Mouse (Mus musculus): Measurements from ENCODE around the gene Dpp6.

Gene Dpp6

GRCm38 (mm10) chr5:26816975-26817941, at the start of gene Dpp6:
Gene Dpp6 (plus strand): TSS chr5:26817203.
- DNase-seq (ENCODE audit: low spot score in 2 of 2), result no peak

GRCm38 (mm10) chr5:26783955-26784354, 33.0 kb upstream of the Dpp6 start:
- DNase-seq (ENCODE audit: low spot score in 2 of 2), result no peak

- DNase-seq (ENCODE audit: low spot score in 2 of 2), result no peak
Measured at GRCm38 (mm10) chr5:26795524-26795923, 21.5 kb upstream of the Dpp6 start.

GRCm38 (mm10) chr5:26835972-26836371, 19.0 kb downstream of the Dpp6 start:
- DNase-seq (ENCODE audit: low spot score in 2 of 2), result no peak

GRCm38 (mm10) chr5:26841151-26841550, 24.1 kb downstream of the Dpp6 start:
- no peak for DNase-seq (ENCODE audit: low spot score in 2 of 2)

GRCm38 (mm10) chr5:26854746-26855145, 37.7 kb downstream of the Dpp6 start:
- DNase-seq (ENCODE audit: low spot score in 2 of 2), result no peak

GRCm38 (mm10) chr5:26875449-26875848, 58.4 kb downstream of the Dpp6 start:
- DNase-seq (ENCODE audit: low spot score in 2 of 2), result no peak

DNA sequence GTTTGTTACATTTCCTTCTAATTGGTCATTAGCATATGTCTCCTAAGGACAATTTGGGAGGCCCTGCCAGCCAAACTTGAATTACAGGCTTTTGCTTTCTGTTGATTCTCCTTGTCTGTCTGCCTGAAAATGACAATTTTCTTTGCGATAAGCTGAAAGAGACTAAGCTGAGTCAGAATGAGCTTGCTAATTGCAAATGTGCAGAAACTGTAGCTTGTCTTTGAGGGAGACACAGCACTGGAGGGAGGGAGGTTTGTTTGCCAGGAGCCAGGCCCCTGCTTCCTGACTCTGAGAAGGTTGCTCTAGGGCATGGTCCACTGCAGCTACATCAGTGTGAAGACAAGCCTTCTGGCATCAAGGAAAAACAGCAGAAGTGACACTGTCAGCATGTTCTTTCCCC, 70.5 kb downstream of the Dpp6 start:
- no peak for DNase-seq (ENCODE audit: low spot score in 2 of 2)

DNA sequence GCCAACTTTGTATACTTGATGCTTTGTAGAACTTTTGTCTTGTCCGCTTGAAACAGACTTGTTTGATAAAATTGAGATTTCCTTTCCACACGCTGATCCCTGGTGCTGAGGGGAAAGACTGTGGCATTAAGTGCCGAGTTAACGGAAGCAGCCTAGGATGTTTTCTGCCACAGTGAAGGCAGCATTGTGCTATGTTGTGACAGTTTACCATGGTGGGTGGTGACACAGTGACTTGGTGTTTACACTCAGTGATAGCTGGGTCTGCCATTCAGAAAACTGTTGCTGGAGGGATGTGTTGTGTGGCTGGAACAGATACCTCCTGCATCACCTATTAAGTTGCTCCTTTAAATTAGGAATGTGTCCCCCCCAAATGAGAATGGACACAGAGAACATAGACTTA, 71.1 kb downstream of the Dpp6 start:
- no peak for DNase-seq (ENCODE audit: low spot score in 2 of 2)

DNA sequence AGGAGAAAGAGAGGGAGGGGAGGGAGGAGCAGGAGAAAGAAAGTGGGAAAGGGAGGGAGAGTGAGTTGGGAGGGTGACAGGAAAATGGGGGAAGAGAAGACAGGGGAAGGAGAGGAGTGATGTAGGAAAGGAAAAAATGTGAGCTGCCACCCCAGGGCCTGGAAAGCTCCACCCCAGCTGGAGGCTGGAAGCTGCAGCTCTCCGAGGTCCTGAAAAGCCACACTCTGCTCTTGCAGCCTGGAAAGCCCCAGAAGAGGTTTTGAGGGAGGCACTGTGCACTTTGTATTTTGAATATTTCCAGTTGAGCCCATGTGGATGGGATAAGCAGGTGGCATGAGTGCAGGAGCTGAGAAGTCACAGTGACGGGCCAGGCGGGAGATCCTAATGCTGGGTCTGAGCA, 77.3 kb downstream of the Dpp6 start:
- DNase-seq (ENCODE audit: low spot score in 2 of 2), result no peak

DNA sequence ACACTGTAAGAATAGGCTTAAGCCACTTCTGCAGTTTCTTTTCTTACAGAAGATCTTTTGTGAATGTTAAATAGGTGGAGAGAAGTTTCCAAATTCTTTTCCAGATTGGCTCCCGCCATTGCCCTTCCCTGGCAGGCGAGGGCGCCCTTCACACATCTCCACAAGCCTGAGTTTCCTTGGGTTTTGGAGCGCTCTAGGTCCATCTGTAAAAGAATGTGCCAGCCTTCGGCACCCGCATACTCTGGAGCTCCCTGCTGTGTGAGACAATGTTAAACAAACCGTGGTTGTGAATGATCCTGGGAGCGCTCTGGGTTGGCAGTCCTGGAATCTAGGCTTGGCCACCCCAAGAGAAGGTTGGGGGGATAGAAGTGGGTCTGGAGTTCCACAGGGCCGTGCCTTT, 86.8 kb downstream of the Dpp6 start:
- no peak for DNase-seq (ENCODE audit: low spot score in 2 of 2)

- no peak for DNase-seq (ENCODE audit: low spot score in 2 of 2)
Measured at GRCm38 (mm10) chr5:26904324-26905041, 87.5 kb downstream of the Dpp6 start.

DNA sequence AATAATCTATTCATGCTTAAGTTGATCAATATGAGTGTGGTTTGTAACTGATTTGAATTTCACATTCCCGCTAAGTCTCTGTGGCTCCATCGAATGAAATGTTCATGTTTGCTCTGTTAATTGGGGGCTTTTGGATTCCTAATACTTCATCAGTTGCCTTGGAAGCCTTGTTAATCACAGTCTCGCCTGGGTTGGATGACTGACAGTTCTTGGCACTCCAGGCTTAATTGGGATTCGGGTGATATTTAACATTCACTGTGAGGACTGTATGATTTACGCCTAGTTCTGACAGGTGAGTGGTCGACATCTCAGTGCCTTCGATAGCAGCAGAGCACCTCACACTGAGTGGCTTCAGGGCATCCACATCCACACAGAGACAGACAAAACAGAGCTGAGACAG, 90.1 kb downstream of the Dpp6 start:
- no peak for DNase-seq (ENCODE audit: low spot score in 2 of 2)

DNA sequence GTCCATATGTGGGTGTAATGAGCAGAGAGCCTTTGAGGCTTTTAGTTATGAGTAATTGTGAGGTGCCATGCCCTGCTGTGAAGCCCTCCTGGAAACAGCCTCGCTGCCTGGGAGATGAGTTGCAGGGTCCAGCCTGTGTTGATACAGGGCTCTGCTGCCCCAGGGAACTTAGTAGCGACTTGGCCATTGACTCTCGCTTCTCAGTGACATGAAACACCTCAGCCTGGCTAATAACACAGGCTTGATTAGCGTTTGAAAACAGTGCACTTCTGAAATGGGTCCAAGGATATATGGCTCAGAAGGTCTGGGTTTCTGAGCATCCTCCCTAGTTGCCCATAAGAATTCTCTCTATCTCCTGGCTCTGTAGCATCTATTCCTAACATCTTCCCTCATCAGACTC, 91.6 kb downstream of the Dpp6 start:
- DNase-seq (ENCODE audit: low spot score in 2 of 2), result no peak

DNA sequence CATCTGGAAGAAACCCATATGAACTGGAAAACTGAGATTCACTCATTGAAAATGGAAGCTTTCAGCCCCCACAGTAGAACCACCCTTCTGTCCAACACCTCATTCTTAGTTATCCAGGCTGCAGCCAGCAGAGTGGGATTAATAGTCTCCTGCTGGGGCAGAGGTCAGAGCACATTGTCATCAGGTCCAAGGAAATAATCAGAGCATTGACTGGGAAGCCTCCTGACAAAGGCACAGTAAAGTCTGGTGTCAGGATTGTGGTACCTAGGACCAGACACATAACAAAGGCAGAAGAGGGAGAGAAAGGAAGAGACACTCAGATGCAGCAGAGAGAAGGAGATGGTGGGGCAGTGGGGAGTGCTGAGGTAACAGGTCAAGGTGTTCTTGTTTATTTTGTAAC, 93.3 kb downstream of the Dpp6 start:
- DNase-seq (ENCODE audit: low spot score in 2 of 2), result no peak

GRCm38 (mm10) chr5:26911965-26912364, 95.0 kb downstream of the Dpp6 start:
- no peak for DNase-seq (ENCODE audit: low spot score in 2 of 2)

DNA sequence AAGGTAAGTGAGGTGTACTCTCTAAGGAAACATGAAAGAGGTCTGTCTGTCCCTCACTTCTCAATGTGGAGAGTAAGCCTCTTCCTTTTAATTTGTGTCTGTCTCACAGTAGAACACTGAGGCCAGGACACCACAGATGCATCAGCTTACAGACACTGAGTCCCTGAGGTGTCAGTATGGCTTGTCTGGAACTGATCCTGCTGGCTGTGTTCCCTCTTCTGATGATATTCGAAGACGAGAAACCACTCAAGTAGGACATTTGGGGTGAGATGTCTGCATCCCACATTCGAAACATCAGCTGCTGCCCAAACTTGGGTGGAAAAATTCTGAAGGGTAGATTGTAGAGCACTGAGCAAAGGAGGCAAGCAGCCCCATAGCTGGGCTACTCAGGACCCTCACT, 101.8 kb downstream of the Dpp6 start:
- no peak for DNase-seq (ENCODE audit: low spot score in 2 of 2)

- no peak for DNase-seq (ENCODE audit: low spot score in 2 of 2)
Measured at GRCm38 (mm10) chr5:26924552-26924951, 107.5 kb downstream of the Dpp6 start.

- no peak for DNase-seq (ENCODE audit: low spot score in 2 of 2)
Measured at GRCm38 (mm10) chr5:26932413-26933122, 115.6 kb downstream of the Dpp6 start.

DNA sequence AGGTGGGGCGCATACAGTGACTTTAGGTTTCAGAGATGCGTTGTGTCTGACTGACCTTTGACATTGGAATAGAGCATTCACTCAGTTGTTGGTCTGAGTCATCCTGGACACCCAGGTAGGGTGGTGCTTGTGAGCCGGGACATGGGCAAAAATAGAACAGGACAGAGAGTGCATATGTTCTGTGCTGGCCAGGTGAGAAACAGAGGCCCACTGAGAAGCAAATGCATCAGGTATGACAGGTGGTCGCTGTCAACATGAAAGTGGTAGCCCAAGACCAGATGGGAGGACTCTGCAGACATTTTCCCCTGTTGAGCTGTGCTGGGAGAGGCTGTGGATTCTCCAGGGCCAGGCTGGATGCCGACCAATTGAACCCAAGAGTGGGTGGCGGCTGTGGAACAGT, 117.9 kb downstream of the Dpp6 start:
- DNase-seq (ENCODE audit: low spot score in 2 of 2), result no peak

DNA sequence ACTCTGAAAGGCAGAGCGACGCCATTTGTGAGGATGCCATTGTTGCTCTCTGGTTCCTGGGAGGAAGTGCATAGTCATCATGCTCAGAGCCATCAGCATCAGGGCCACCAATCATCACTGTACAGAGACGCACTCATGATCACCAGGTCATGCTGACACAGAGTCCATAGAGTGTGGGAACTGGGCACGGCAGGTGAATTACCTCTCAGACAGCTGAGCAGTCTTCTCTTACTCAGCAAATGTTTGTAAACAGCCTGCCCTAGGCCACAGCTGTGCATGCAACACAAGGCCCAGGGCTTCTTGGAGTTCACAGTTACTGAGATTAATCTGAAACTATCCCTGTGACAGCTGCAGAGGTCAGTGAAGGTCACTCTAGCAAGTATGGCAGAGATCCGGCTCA, 124.5 kb downstream of the Dpp6 start:
- DNase-seq (ENCODE audit: low spot score in 2 of 2), result no peak

DNA sequence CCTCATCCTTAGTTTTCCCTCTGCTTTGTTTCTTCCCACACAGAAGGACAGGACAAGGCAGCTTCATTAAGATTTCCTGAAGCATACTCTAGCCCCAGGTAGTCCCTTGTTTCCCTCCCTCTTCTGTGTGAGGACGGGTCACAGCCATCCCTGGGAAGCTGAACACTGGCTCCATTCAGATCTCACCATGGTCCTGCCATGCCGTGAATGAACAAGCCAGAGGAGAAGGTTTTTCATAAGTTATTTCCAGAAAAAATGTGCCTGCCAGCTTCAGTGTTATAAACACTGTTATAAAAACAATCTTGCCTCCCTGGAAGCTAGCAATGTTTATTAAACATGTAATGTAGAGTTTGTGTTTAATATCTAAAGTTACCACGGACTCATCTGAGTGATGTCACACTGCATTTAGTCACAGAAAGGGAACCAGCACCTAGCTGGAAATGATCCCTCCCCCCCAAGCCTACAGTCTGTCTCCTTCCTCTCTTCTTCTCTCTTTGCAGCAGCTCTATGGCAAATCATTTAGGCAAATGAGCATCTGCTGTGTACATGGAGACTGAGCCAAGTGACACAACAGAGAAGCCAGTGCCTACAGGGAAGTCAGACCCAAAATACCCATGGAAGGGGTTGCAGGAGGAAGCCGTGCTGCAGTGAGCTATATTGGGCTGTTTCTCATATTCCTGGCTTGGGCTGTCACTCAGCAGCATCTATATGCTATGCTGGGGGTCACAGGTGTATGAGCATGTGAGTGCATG, 128.3 kb downstream of the Dpp6 start:
- DNase-seq (ENCODE audit: low spot score in 2 of 2), result no peak
